Mouse (Mus musculus): ENCODE measurements around the gene Erg28.

GRCm38 (mm10) chr12:85792821-85793346 is 31.5 kb downstream of the Erg28 start:
- TF ChIP-seq CTCF (IDR thresholded peaks at IDR 0.05 in 2 of 3, conservative IDR thresholded peaks at IDR 0.05 in 1 of 3; ENCODE audit: control insufficient read depth in 1 of 3, insufficient read depth in 1 of 3, low read depth in 2 of 3, low read length in 3 of 3, poor library complexity in 1 of 3, severe bottlenecking in 1 of 3) (no peak), POLR2A (IDR thresholded peaks at IDR 0.05; ENCODE audit: control insufficient read depth in 1 of 2, insufficient read depth in 1 of 2, low read depth in 1 of 2, low read length in 2 of 2, poor library complexity in 1 of 2) (no peak), UBTF (IDR thresholded peaks at IDR 0.05; ENCODE audit: borderline replicate concordance, insufficient read depth, low read depth, low read length) (no peak), MXI1 (IDR thresholded peaks at IDR 0.05; ENCODE audit: low read depth, low read length) (no peak)

Measured in MEL (cell line).